Mouse (Mus musculus): Measurements from ENCODE around the gene Tll2.

Tll2 gene

GRCm38 (mm10) chr19:41152462-41152861, 54.2 kb downstream of the Tll2 start:
- no peak for DNase-seq

- DNase-seq, result no peak
Observed at GRCm38 (mm10) chr19:41152016-41152370, 54.6 kb downstream of the Tll2 start.

- DNase-seq, result no peak
Observed at GRCm38 (mm10) chr19:41151321-41152015, 55.2 kb downstream of the Tll2 start.

- no peak for DNase-seq
Observed at GRCm38 (mm10) chr19:41140961-41141360, 65.7 kb downstream of the Tll2 start.

GRCm38 (mm10) chr19:41139629-41140028, 67.0 kb downstream of the Tll2 start:
- no peak for DNase-seq

GRCm38 (mm10) chr19:41123009-41123408, 83.6 kb downstream of the Tll2 start:
- no peak for DNase-seq

- no peak for DNase-seq
Observed at GRCm38 (mm10) chr19:41119924-41120323, 86.7 kb downstream of the Tll2 start.

GRCm38 (mm10) chr19:41118346-41118745, 88.3 kb downstream of the Tll2 start:
- DNase-seq, result no peak

- DNase-seq, result no peak
Observed at GRCm38 (mm10) chr19:41117334-41117733, 89.3 kb downstream of the Tll2 start.

GRCm38 (mm10) chr19:41114611-41115010, 92.0 kb downstream of the Tll2 start:
- no peak for DNase-seq

- no peak for DNase-seq
Observed at GRCm38 (mm10) chr19:41113911-41114531, 92.6 kb downstream of the Tll2 start.

- no peak for DNase-seq
Observed at GRCm38 (mm10) chr19:41112609-41113008, 94.0 kb downstream of the Tll2 start.

- no peak for DNase-seq
Observed at GRCm38 (mm10) chr19:41109991-41110390, 96.6 kb downstream of the Tll2 start.

GRCm38 (mm10) chr19:41109496-41109895, 97.1 kb downstream of the Tll2 start:
- no peak for DNase-seq

- no peak for DNase-seq
Observed at GRCm38 (mm10) chr19:41108666-41109065, 98.0 kb downstream of the Tll2 start.

- DNase-seq, result no peak
Observed at GRCm38 (mm10) chr19:41107530-41107929, 99.1 kb downstream of the Tll2 start.

GRCm38 (mm10) chr19:41104922-41105321, 101.7 kb downstream of the Tll2 start:
- no peak for DNase-seq

GRCm38 (mm10) chr19:41101390-41101789, 105.2 kb downstream of the Tll2 start:
- DNase-seq, result peak; percentile 29

- no peak for DNase-seq
Observed at GRCm38 (mm10) chr19:41100863-41101262, 105.8 kb downstream of the Tll2 start.

- no peak for DNase-seq
Observed at GRCm38 (mm10) chr19:41097038-41097437, 109.6 kb downstream of the Tll2 start.

GRCm38 (mm10) chr19:41091901-41092300, 114.7 kb downstream of the Tll2 start:
- DNase-seq, result no peak

- no peak for DNase-seq
Observed at GRCm38 (mm10) chr19:41089833-41090232, 116.8 kb downstream of the Tll2 start.

- DNase-seq, result no peak
Observed at GRCm38 (mm10) chr19:41088491-41088890, 118.1 kb downstream of the Tll2 start.

- no peak for DNase-seq
Observed at GRCm38 (mm10) chr19:41087901-41088300, 118.7 kb downstream of the Tll2 start.

GRCm38 (mm10) chr19:41086700-41087099, 119.9 kb downstream of the Tll2 start:
- peak; percentile 40 for DNase-seq
